Mouse (Mus musculus) limb, embryonic 11.5 days (tissue): ENCODE data around the gene Nab1. TPM values are rescaled to one million over a fixed set of nuclear protein-coding genes. Genes with fewer than 3 reads are reported as not detected.

ENCODE experiments used
- ATAC-seq: fragments of 200-750 bp; cut with Nextera tagmentation; 2 replicates; pipeline ENCODE4 v1.8.0; 2017; ENCODE audit warnings: low read depth; ENCODE audit not compliant: insufficient number of reproducible peaks, low FRiP score, low TSS enrichment
- DNase-seq: peaks from one replicate; pipeline ENCODE4 v3.0.0-alpha.2; 2015; ENCODE audit warnings: low spot score
- H3K27ac ChIP-seq: fragments of 300-500 bp; sonication (generic); replicated peaks from 2 replicates; pipeline ENCODE4 v1.5.1; 2014; ENCODE audit warnings: low read depth, mild to moderate bottlenecking, low read length
- H3K27me3 ChIP-seq: fragments of 300-500 bp; sonication (generic); 2 replicates; pipeline ENCODE4 v1.6.1; 2014; ENCODE audit warnings: mild to moderate bottlenecking, low read length, mixed read lengths; ENCODE audit not compliant: control insufficient read depth, insufficient read depth
- H3K36me3 ChIP-seq: fragments of 300-500 bp; sonication (generic); 2 replicates; pipeline ENCODE4 v1.6.1; 2014; ENCODE audit warnings: mild to moderate bottlenecking, low read length, moderate library complexity, mixed read lengths; ENCODE audit not compliant: control insufficient read depth, insufficient read depth
- H3K4me1 ChIP-seq: fragments of 300-500 bp; sonication (generic); 2 replicates; pipeline ENCODE4 v1.6.1; 2014; ENCODE audit warnings: low read length, mixed read lengths; ENCODE audit not compliant: control insufficient read depth, insufficient read depth
- H3K4me2 ChIP-seq: fragments of 300-500 bp; sonication (generic); 2 replicates; pipeline ENCODE4 v1.6.1; 2014; ENCODE audit warnings: low read depth, mild to moderate bottlenecking, moderate library complexity; ENCODE audit not compliant: severe bottlenecking
- H3K4me3 ChIP-seq: fragments of 300-500 bp; sonication (generic); 2 replicates; pipeline ENCODE4 v1.5.1; 2014; ENCODE audit warnings: low read depth, low read length
- H3K9ac ChIP-seq: fragments of 300-500 bp; sonication (generic); 2 replicates; pipeline ENCODE4 v1.6.1; 2014; ENCODE audit warnings: mild to moderate bottlenecking, low read length
- H3K9me3 ChIP-seq: fragments of 300-500 bp; sonication (generic); 2 replicates; pipeline ENCODE4 v1.6.1; 2016; ENCODE audit warnings: low read length; ENCODE audit not compliant: control insufficient read depth
- WGBS: fragments of 180-500 bp; shearing (Covaris S2); extraction: QIAGEN DNeasy Blood & Tissue Kit; methylation state at CpG from one replicate; pipeline ENCODE4 v1.1.7; 2014; 5-methylcytosine and 5-hydroxymethylcytosine counted together
- polyA plus RNA-seq: library from polyadenylated mRNA; unstranded; fragments of >200 nt; fragmentation: Nextera tagmentation; extraction: Ambion mirVana; gene quantifications from 2 replicates; pipeline ENCODE4 v1.2.1, GENCODE M21; 2014

The Nab1 gene
- polyA plus RNA-seq, 1 experiment from 2014 or later = 8.6 TPM

- no peak overlapping the region for H3K27ac ChIP-seq
- no peaks in the 10 kb centered on the region for H3K9me3 ChIP-seq
- ATAC-seq (no peak), DNase-seq (no peak)
- H3K4me3 ChIP-seq = no peak overlapping the region
- 90% methylated on average over 3 of the region's 3 CpGs for WGBS
- H3K27me3 ChIP-seq = no peaks in the 10 kb centered on the region
- no peak overlapping the region for H3K4me2 ChIP-seq
- H3K36me3 ChIP-seq = no peaks in the 10 kb centered on the region
- H3K4me1 ChIP-seq = no peaks in the 10 kb centered on the region
- H3K9ac ChIP-seq = no peak overlapping the region
These were observed 34.6 kb downstream of the Nab1 start for GRCm38 (mm10) chr1:52465830-52466229.

GRCm38 (mm10) chr1:52465264-52465663 lies 35.2 kb downstream of the Nab1 start:
- WGBS = 83% methylated on average over 3 of the region's 3 CpGs
- no peak for ATAC-seq
- H3K4me3 ChIP-seq = no peak overlapping the region

GRCm38 (mm10) chr1:52463305-52463704 lies 37.2 kb downstream of the Nab1 start:
- WGBS = 87% methylated on average over 6 of the region's 6 CpGs
- no peak for DNase-seq
- H3K36me3 ChIP-seq = no peaks in the 10 kb centered on the region
- H3K27ac ChIP-seq = no peak overlapping the region
- no peaks in the 10 kb centered on the region for H3K27me3 ChIP-seq
- H3K4me2 ChIP-seq = no peak overlapping the region
- no peak overlapping the region for H3K9ac ChIP-seq
- ATAC-seq = no peak
- no peaks in the 10 kb centered on the region for H3K9me3 ChIP-seq
- H3K4me3 ChIP-seq = no peak overlapping the region
- no peaks in the 10 kb centered on the region for H3K4me1 ChIP-seq

More at GRCm38 (mm10) chr1:52465264-52465663, 35.2 kb downstream of the Nab1 start:
- Histone ChIP-seq H3K9ac (no peak overlapping the region), H3K36me3 (no peaks in the 10 kb centered on the region), H3K27me3 (no peaks in the 10 kb centered on the region), H3K9me3 (no peaks in the 10 kb centered on the region), H3K4me1 (no peaks in the 10 kb centered on the region), H3K27ac (no peak overlapping the region), H3K4me2 (no peak overlapping the region)
- DNase-seq = no peak

DNA sequence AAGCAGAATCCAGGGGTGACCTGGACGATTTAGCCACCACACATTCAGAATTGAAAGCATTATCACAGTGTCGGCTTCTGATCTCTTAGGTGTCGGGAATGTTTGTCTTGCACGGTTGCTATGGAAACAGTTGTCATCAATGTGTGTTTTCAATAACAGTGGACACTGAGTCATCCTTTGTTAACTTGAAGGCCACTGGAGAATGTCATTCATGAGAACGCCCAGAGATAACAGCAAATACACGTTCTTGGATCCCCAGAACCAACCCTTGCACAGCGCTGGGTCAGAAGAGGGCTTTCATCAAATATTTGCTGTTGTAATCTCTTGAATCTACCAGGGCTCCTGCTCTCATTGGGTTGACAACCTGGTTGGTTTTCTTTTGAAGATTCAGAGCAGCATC lies 43.9 kb downstream of the Nab1 start:
- Histone ChIP-seq H3K9me3 (no peaks in the 10 kb centered on the region), H3K4me3 (no peak overlapping the region), H3K4me1 (no peaks in the 10 kb centered on the region), H3K27ac (no peak overlapping the region), H3K9ac (no peak overlapping the region), H3K4me2 (no peak overlapping the region), H3K27me3 (no peaks in the 10 kb centered on the region), H3K36me3 (no peaks in the 10 kb centered on the region)
- 82% methylated on average over 7 of the region's 7 CpGs for WGBS
- DNase-seq (no peak), ATAC-seq (no peak)

DNA sequence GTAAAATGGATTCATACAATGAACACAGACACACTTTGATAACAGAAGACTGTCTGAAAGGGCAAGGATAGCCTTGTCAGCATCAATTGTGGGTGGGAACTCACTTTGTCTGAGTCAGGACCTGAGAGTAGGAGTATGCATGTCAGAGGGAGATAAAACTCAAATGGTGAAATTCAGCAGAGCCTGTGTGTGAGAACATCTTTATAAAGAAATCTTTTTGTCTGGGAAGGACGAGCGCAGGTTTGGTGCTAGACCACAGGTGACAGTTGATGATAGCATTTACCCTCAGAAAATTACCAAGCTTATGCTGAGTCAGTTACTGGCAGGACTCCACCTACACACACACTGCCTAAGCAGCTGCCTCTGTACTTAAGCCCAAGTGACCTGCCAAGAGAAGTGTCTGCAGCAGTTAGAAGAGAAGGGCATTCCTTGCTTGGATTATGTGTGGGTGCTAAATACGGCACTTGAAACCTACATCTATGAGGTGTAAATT lies 45.9 kb downstream of the Nab1 start:
- Histone ChIP-seq H3K9ac (no peak overlapping the region), H3K27me3 (no peaks in the 10 kb centered on the region), H3K4me2 (no peak overlapping the region), H3K9me3 (no peaks in the 10 kb centered on the region), H3K4me1 (no peaks in the 10 kb centered on the region), H3K4me3 (no peak overlapping the region), H3K27ac (no peak overlapping the region), H3K36me3 (no peaks in the 10 kb centered on the region)
- WGBS = 82% methylated on average over 3 of the region's 3 CpGs
- no peak for ATAC-seq
- DNase-seq = no peak

DNA sequence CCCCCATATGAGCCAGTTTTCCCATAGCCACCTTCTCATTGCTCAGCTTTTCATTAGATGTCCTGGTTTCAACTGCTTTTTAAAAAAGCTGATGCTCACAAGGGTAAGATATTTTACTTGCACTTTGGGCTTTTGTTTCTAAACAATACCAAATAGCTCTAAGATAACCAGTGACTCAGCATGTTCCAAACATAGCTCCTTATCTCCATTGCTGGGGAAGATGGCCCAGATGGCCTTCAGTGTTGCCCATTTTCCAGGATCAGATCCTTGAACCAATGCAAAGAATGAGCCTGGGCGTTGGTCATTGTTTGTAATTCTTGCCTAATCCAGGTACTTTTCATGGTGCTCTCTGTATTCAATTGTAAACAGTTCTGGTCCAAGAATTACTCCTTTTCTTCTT lies 49.1 kb downstream of the Nab1 start:
- no peak for DNase-seq
- H3K4me2 ChIP-seq = no peak overlapping the region
- H3K27me3 ChIP-seq = no peaks in the 10 kb centered on the region
- ATAC-seq = no peak
- no peaks in the 10 kb centered on the region for H3K9me3 ChIP-seq
- WGBS = 72% methylated on average over 1 of the region's 1 CpGs
- no peaks in the 10 kb centered on the region for H3K36me3 ChIP-seq
- H3K4me1 ChIP-seq = no peaks in the 10 kb centered on the region
- H3K4me3 ChIP-seq = no peak overlapping the region
- H3K27ac ChIP-seq = no peak overlapping the region
- no peak overlapping the region for H3K9ac ChIP-seq

GRCm38 (mm10) chr1:52435856-52436255 lies 64.6 kb downstream of the Nab1 start:
- H3K9ac ChIP-seq = no peak overlapping the region
- H3K27ac ChIP-seq = no peak overlapping the region
- H3K4me3 ChIP-seq = no peak overlapping the region
- no peaks in the 10 kb centered on the region for H3K4me1 ChIP-seq
- 66% methylated on average over 6 of the region's 6 CpGs for WGBS
- H3K4me2 ChIP-seq = no peak overlapping the region
- H3K9me3 ChIP-seq = no peaks in the 10 kb centered on the region
- DNase-seq (no peak), ATAC-seq (no peak)
- no peaks in the 10 kb centered on the region for H3K27me3 ChIP-seq
- no peaks in the 10 kb centered on the region for H3K36me3 ChIP-seq

DNA sequence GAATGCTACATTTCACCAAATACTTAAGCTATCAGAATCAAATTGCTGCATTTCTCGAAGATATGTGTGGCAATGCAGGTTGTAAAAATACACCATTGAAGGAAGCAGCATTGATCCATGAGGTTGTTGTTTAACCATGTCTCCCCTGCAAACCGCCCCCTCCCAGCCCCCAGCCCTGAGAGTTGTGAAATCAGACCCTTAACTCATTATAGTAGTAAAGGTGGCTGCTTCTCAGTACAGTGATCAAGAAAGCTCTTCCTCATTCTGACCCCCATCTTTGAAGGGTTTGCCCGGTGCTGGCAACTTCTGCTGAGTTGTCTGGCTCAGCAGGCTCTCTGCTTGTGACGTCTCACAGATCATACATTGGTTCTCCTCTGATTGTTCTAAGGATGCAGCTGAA lies 66.4 kb downstream of the Nab1 start:
- DNase-seq = no peak
- 75% methylated on average over 4 of the region's 4 CpGs for WGBS
- no peaks in the 10 kb centered on the region for H3K36me3 ChIP-seq

GRCm38 (mm10) chr1:52431806-52432205 lies 68.7 kb downstream of the Nab1 start:
- no peaks in the 10 kb centered on the region for H3K36me3 ChIP-seq
- 87% methylated on average over 8 of the region's 8 CpGs for WGBS

More for the DNA sequence above, 66.4 kb downstream of the Nab1 start:
- Histone ChIP-seq H3K9me3 (no peaks in the 10 kb centered on the region), H3K27me3 (no peaks in the 10 kb centered on the region), H3K9ac (no peak overlapping the region), H3K4me3 (no peak overlapping the region), H3K4me2 (no peak overlapping the region), H3K4me1 (no peaks in the 10 kb centered on the region), H3K27ac (no peak overlapping the region)
- no peak for ATAC-seq

More at GRCm38 (mm10) chr1:52431806-52432205, 68.7 kb downstream of the Nab1 start:
- ATAC-seq (no peak), DNase-seq (no peak)
- no peak overlapping the region for H3K27ac ChIP-seq
- H3K9me3 ChIP-seq = no peaks in the 10 kb centered on the region
- H3K4me3 ChIP-seq = no peak overlapping the region
- no peaks in the 10 kb centered on the region for H3K4me1 ChIP-seq
- H3K9ac ChIP-seq = no peak overlapping the region
- no peaks in the 10 kb centered on the region for H3K27me3 ChIP-seq
- no peak overlapping the region for H3K4me2 ChIP-seq
